Mouse (Mus musculus): ENCODE data around the gene Rbm18. TPM values are rescaled to one million over a fixed set of nuclear protein-coding genes. Genes with fewer than 3 reads are reported as not detected.
A peak's percentile ranks its signal among the peaks of the same experiment; 100 is the strongest.
"Not testable (repeated sequence)": the region's sequence is repeated elsewhere in the genome, so short reads cannot be mapped to it uniquely, and the experiment has no call there.

Gene Rbm18
- polyA plus RNA-seq (2015; fragmentation: Nextera tagmentation; extraction: Ambion mirVana), result 26.5 and 28.9 TPM in 2 replicates

GRCm38 (mm10) chr2:36136300-36136941 is at the start of gene Rbm18, which contains the start of gene Mrrf:
Rbm18 (minus strand) TSS chr2:36136773.
Mrrf (plus strand) TSS chr2:36136389.
- Histone ChIP-seq H3K36me3 (ENCODE audit: control insufficient read depth, insufficient read depth) (peaks cover 17% of the 10 kb centered on the region), H3K27ac (ENCODE audit: low read depth, low read length) (peak within 1 kb of the TSS; percentile 83), H3K27me3 (replicated peaks; ENCODE audit: control insufficient read depth, insufficient read depth, low read length) (no peaks in the 10 kb centered on the region), H3K4me1 (replicated peaks; ENCODE audit: control insufficient read depth, insufficient read depth, low read length) (0 out of 2 replicates have a peak, but pooled peaks cover 4% of the 10 kb centered on the region), H3K4me3 (ENCODE audit: low read depth, low read length) (peak within 1 kb of the TSS; percentile 82), H3K4me2 (replicated peaks; ENCODE audit: low read depth) (peak within 1 kb of the TSS; percentile 58), H3K9ac (ENCODE audit: low read depth, low read length) (peak within 1 kb of the TSS; percentile 68), H3K9me3 (ENCODE audit: control insufficient read depth) (no peaks in the 10 kb centered on the region)
- no peak for TF ChIP-seq CTCF (IDR thresholded peaks at IDR 0.05; ENCODE audit: low read depth)
- peak; percentile 98 for ATAC-seq
- WGBS, result under 1% methylated on average over 50 of the region's 50 CpGs

GRCm38 (mm10) chr2:36184876-36185275 is 48.3 kb upstream of the Rbm18 start:
- no peak overlapping the region for H3K4me2 ChIP-seq (replicated peaks; ENCODE audit: low read depth)
- H3K27me3 ChIP-seq (replicated peaks; ENCODE audit: control insufficient read depth, insufficient read depth, low read length), result no peaks in the 10 kb centered on the region
- H3K4me3 ChIP-seq (ENCODE audit: low read depth, low read length), result no peak overlapping the region
- H3K36me3 ChIP-seq (ENCODE audit: control insufficient read depth, insufficient read depth), result peaks cover 4% of the 10 kb centered on the region
- H3K9me3 ChIP-seq (ENCODE audit: control insufficient read depth), result no peaks in the 10 kb centered on the region
- 65% methylated on average over 6 of the region's 6 CpGs for WGBS
- H3K27ac ChIP-seq (ENCODE audit: low read depth, low read length), result no peak overlapping the region
- TF ChIP-seq CTCF (IDR thresholded peaks at IDR 0.05; ENCODE audit: low read depth), result no peak
- H3K4me1 ChIP-seq (replicated peaks; ENCODE audit: control insufficient read depth, insufficient read depth, low read length), result no peaks in the 10 kb centered on the region
- ATAC-seq, result no peak
- H3K9ac ChIP-seq (ENCODE audit: low read depth, low read length), result no peak overlapping the region

- no peak overlapping the region for H3K27ac ChIP-seq (ENCODE audit: low read depth, low read length)
These were observed 47.6 kb upstream of the Rbm18 start for GRCm38 (mm10) chr2:36184192-36184591.

GRCm38 (mm10) chr2:36183278-36183677 is 46.7 kb upstream of the Rbm18 start:
- Histone ChIP-seq H3K27me3 (replicated peaks; ENCODE audit: control insufficient read depth, insufficient read depth, low read length) (no peaks in the 10 kb centered on the region), H3K4me3 (ENCODE audit: low read depth, low read length) (no peak overlapping the region), H3K36me3 (ENCODE audit: control insufficient read depth, insufficient read depth) (peaks cover 6% of the 10 kb centered on the region), H3K27ac (ENCODE audit: low read depth, low read length) (no peak overlapping the region), H3K4me1 (replicated peaks; ENCODE audit: control insufficient read depth, insufficient read depth, low read length) (no peaks in the 10 kb centered on the region), H3K4me2 (replicated peaks; ENCODE audit: low read depth) (no peak overlapping the region), H3K9ac (ENCODE audit: low read depth, low read length) (no peak overlapping the region), H3K9me3 (ENCODE audit: control insufficient read depth) (no peaks in the 10 kb centered on the region)
- no peak for ATAC-seq
- 73% methylated on average over 2 of the region's 2 CpGs for WGBS
- TF ChIP-seq CTCF (IDR thresholded peaks at IDR 0.05; ENCODE audit: low read depth), result no peak

More at GRCm38 (mm10) chr2:36184192-36184591, 47.6 kb upstream of the Rbm18 start:
- peaks cover 4% of the 10 kb centered on the region for H3K36me3 ChIP-seq (ENCODE audit: control insufficient read depth, insufficient read depth)
- WGBS, result 84% methylated on average over 2 of the region's 2 CpGs
- no peak for ATAC-seq
- no peaks in the 10 kb centered on the region for H3K9me3 ChIP-seq (ENCODE audit: control insufficient read depth)
- H3K4me2 ChIP-seq (replicated peaks; ENCODE audit: low read depth), result no peak overlapping the region
- H3K4me1 ChIP-seq (replicated peaks; ENCODE audit: control insufficient read depth, insufficient read depth, low read length), result no peaks in the 10 kb centered on the region
- no peak for TF ChIP-seq CTCF (IDR thresholded peaks at IDR 0.05; ENCODE audit: low read depth)
- no peak overlapping the region for H3K9ac ChIP-seq (ENCODE audit: low read depth, low read length)
- H3K27me3 ChIP-seq (replicated peaks; ENCODE audit: control insufficient read depth, insufficient read depth, low read length), result no peaks in the 10 kb centered on the region
- no peak overlapping the region for H3K4me3 ChIP-seq (ENCODE audit: low read depth, low read length)

DNA sequence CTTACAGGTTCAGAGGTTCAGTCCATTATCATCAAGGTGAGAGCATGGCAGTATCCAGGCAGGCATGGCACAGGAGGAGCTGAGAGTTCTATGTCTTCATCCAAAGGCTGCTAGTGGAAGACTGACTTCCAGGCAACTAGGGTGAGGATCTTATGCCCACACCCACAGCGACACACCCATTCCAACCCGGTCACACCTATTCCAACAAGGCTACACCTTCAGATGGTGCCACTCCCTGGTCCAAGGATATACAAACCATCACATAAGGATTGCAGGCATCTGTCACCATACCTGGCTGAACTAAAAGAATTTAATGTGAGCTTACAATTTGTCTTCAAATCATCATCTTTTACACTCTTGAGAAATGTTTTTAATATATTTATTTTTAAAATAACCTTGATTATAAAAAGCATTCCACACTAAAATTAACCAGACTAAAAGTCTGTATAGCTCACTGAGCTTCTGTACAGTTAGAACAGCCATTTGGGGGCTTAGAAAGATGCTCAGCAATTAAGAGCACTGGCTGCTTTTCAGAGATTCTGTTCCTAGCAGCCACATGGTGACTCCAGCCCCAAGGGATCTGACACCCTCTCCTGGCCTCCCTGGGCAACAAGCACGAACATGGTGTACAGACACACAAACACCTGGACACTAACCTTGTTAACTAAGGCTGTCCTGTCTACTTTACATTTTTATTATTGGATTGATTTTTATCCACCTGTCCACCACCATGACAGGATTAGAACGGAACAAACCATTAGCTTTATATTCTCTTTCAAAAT is 45.2 kb upstream of the Rbm18 start:
- not testable (repeated sequence) for H3K4me2 ChIP-seq (replicated peaks; ENCODE audit: low read depth); H3K4me1 ChIP-seq (replicated peaks; ENCODE audit: control insufficient read depth, insufficient read depth, low read length); ATAC-seq; H3K9me3 ChIP-seq (ENCODE audit: control insufficient read depth); H3K27ac ChIP-seq (ENCODE audit: low read depth, low read length); H3K4me3 ChIP-seq (ENCODE audit: low read depth, low read length); H3K9ac ChIP-seq (ENCODE audit: low read depth, low read length); H3K27me3 ChIP-seq (replicated peaks; ENCODE audit: control insufficient read depth, insufficient read depth, low read length)
- WGBS, result 94% methylated on average over 4 of the region's 4 CpGs
- peaks cover 20% of the 10 kb centered on the region for H3K36me3 ChIP-seq (ENCODE audit: control insufficient read depth, insufficient read depth)

DNA sequence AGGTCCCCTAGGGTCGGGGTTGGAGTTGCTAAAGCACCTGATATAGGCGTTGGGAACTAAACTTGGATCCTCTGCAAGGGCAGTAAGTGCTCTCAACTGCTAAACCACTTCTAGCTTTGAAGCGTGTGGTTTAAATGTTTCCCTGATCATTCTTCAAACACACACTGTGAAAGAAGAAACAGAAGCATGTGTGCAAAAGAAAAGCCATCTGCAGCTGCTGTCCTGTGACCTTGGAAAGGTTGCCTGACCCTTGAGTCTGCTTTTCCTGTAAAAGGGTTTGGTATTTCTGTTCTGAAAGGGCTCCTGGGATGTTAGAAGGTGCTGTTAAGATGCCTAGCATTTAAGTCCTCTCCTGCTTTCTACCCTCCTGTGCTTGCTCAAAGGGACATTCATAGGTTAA is 42.9 kb upstream of the Rbm18 start:
- Histone ChIP-seq H3K27me3 (replicated peaks; ENCODE audit: control insufficient read depth, insufficient read depth, low read length) (no peaks in the 10 kb centered on the region), H3K9me3 (ENCODE audit: control insufficient read depth) (no peaks in the 10 kb centered on the region), H3K4me3 (ENCODE audit: low read depth, low read length) (no peak overlapping the region), H3K27ac (ENCODE audit: low read depth, low read length) (no peak overlapping the region), H3K4me2 (replicated peaks; ENCODE audit: low read depth) (no peak overlapping the region), H3K4me1 (replicated peaks; ENCODE audit: control insufficient read depth, insufficient read depth, low read length) (no peaks in the 10 kb centered on the region), H3K9ac (ENCODE audit: low read depth, low read length) (no peak overlapping the region), H3K36me3 (ENCODE audit: control insufficient read depth, insufficient read depth) (peaks cover 26% of the 10 kb centered on the region)
- WGBS, result 64% methylated on average over 3 of the region's 3 CpGs
- TF ChIP-seq CTCF (IDR thresholded peaks at IDR 0.05; ENCODE audit: low read depth), result no peak
- no peak for ATAC-seq

Data from intestine, postnatal 0 days (tissue).